Comparison of ENCODE assay signal across 13 mouse cellular contexts in the genomic region with DNA sequence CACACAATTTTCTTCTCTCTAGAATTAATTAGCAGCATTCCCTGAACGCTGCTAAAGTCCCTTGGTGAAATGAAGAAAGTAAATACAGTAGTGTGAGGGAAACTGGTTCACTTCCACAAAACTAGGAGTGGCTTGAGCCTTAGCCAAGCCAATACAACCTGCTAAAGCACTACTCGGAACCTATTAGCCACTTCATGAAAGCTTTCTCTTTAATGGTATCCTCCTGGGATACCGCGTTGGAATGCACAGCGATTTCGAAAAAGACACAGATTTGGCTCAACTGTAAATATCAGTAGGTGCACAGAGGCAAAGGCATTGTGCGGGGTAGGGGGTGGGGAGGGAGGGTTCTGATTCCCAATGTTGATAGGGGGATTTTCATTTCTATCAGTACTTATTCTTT.
"Had no signal": no experiment of that assay in that cellular context is flagged by ENCODE, and none has a peak within 500 bp of the region (broad histone marks: within the 10 kb centered on the region; RNA-seq: fewer than 3 reads in every experiment).

No protein-coding gene starts in this region.

- H3K27ac ChIP-seq: kidney, postnatal 0 days; limb, embryonic 13.5 days; liver, embryonic 14.5 days; neural tube, embryonic 15.5 days had no signal

- H3K9me3 ChIP-seq: limb, embryonic 13.5 days; neural tube, embryonic 15.5 days had no signal

- H3K36me3 ChIP-seq: limb, embryonic 13.5 days; neural tube, embryonic 15.5 days had no signal

- H3K9ac ChIP-seq: liver, embryonic 14.5 days had no signal

- H3K27me3 ChIP-seq: neural tube, embryonic 15.5 days had no signal

- DNase-seq: kidney, adult 11 months; kidney, adult 9 months; kidney, postnatal 36 days; left cerebral cortex, postnatal 4 days; lung, adult 2 months; lung, postnatal 10 days; spleen, adult 18-20 months; thymus, adult 2 months; thymus, postnatal 25 days had no signal
